Mouse (Mus musculus) olfactory bulb, adult 2 months (tissue): ENCODE measurements around the gene Krt39. TPM values are rescaled to one million over a fixed set of nuclear protein-coding genes. Genes with fewer than 3 reads are reported as not detected.

Source experiments
- H3K27ac ChIP-seq: fragments of 200-500 bp; 2 replicates; pipeline ENCODE4 v1.5.1; 2012; ENCODE audit warnings: low read depth, low read length; ENCODE audit not compliant: insufficient read depth
- H3K4me1 ChIP-seq: fragments of 200-500 bp; 2 replicates; pipeline ENCODE4 v1.6.1; 2012; ENCODE audit warnings: low read length; ENCODE audit not compliant: control insufficient read depth, insufficient read depth
- H3K4me3 ChIP-seq: fragments of 200-500 bp; 2 replicates; pipeline ENCODE4 v1.5.1; 2012; ENCODE audit warnings: mild to moderate bottlenecking, low read depth, low read length, moderate library complexity; ENCODE audit not compliant: insufficient read depth
- CTCF ChIP-seq: fragments of 200-500 bp; IDR thresholded peaks from 2 replicates; pipeline ENCODE4 v1.5.1; 2012; ENCODE audit warnings: low read depth, mild to moderate bottlenecking, low read length, moderate library complexity; ENCODE audit not compliant: insufficient read depth
- POLR2A ChIP-seq: fragments of 200-500 bp; IDR thresholded peaks from 2 replicates; pipeline ENCODE4 v1.6.1; 2012; ENCODE audit warnings: mild to moderate bottlenecking, low read depth, low read length, moderate library complexity; ENCODE audit not compliant: insufficient read depth
- WGBS: fragments of 180-500 bp; shearing (Covaris S2); methylation state at CpG from one replicate; pipeline ENCODE4 v1.1.7; 2018; 5-methylcytosine and 5-hydroxymethylcytosine counted together
- polyA plus RNA-seq: library from polyadenylated mRNA; stranded (reverse); fragments of >200 nt; gene quantifications from 2 replicates; pipeline ENCODE4 v1.2.4, GENCODE M21; 2012; ENCODE audit warnings: low replicate concordance; ENCODE audit not compliant: missing spikeins, insufficient read depth, insufficient read length

Gene Krt39
- polyA plus RNA-seq, 1 experiment, result not detected

DNA sequence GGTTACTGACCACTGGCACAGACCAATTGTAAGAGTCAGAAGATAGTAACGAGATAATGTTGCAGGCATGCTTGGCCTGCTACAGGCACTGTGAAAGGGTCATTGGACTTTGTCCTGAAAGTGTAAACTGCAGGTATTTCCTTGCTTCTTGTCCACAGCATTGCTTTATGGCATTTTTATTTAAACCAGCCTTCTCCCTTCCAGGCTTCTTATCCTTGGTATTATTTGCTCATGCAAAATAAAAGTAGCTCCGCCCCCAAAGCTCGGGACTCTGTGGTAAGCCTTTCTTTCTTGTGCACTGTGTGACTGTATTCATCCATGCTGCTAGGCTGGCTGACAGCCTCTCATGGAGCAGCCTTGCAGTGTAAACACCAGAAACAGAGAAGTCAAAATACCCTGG, 31.9 kb downstream of the Krt39 start:
- H3K4me3 ChIP-seq, result no peak overlapping the region
- H3K4me1 ChIP-seq, result no peaks in the 10 kb centered on the region
- WGBS, result 49% methylated on average over 3 of the region's 3 CpGs
- TF ChIP-seq CTCF (no peak), POLR2A (no peak)
- no peak overlapping the region for H3K27ac ChIP-seq

DNA sequence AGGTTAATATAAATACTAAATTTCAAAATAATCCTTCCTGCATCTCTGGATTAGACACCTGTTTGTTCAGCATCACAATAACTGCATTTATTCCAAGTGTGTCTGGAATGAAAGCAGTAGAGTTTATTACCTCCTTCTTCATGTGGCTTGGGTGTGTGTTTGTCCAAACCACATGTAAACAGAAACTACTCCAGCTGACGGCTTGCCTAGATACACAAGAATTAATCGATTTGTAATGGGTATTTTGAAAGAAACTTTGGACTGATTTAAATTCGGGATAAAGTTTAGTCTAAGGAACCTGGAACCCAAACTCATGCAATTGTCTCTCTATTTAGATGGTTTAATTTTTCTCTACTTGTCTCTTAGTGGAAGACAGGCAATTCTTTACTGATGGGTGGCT, 46.2 kb downstream of the Krt39 start:
- Histone ChIP-seq H3K27ac (no peak overlapping the region), H3K4me3 (no peak overlapping the region), H3K4me1 (no peaks in the 10 kb centered on the region)
- 74% methylated on average over 3 of the region's 3 CpGs for WGBS
- TF ChIP-seq POLR2A (no peak), CTCF (no peak)

DNA sequence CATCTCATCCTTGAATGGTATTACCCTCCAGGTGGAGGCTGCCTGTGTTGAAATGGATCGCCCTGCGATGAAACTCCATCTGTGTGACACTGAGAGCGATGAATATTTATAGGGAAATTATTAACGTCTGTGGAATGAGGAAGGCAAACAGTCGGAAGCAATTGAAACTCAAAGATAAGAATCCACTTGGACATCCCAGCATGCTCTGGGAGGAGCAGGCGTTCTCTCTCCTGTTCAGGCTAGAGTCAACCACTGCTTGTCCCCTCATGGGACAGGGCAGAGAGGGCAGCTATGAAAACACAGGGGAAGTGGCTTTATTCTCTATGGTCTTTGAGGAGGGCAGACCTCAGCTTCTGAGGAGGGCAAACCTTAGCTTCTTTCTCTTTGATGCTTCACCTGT, 47.7 kb downstream of the Krt39 start:
- no peak for TF ChIP-seq CTCF
- no peak for TF ChIP-seq POLR2A
- H3K4me1 ChIP-seq, result peaks cover 3% of the 10 kb centered on the region
- no peak overlapping the region for H3K27ac ChIP-seq
- H3K4me3 ChIP-seq, result no peak overlapping the region
- WGBS, result 85% methylated on average over 6 of the region's 6 CpGs

DNA sequence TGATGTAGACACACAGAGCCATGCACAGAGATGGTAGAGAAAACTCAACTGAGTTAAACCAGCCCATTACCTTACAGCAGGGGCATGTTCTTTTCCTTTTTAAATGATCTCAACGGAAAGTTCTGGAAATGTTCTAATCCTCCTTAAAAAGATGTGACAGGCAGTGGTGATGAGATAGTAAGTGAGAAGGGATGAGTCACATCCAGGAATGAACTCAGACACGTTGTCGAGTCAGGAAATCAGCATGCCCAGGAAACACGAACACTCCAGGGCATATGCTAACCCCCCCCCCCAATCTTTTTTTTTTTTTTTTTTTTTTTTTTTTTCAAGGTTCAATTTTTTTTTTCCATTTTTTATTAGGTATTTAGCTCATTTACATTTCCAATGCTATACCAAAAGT, 48.7 kb downstream of the Krt39 start:
- H3K4me1 ChIP-seq, result peaks cover 3% of the 10 kb centered on the region
- no peak overlapping the region for H3K4me3 ChIP-seq
- 43% methylated on average over 4 of the region's 4 CpGs for WGBS
- no peak for TF ChIP-seq CTCF
- no peak for TF ChIP-seq POLR2A
- H3K27ac ChIP-seq, result no peak overlapping the region

DNA sequence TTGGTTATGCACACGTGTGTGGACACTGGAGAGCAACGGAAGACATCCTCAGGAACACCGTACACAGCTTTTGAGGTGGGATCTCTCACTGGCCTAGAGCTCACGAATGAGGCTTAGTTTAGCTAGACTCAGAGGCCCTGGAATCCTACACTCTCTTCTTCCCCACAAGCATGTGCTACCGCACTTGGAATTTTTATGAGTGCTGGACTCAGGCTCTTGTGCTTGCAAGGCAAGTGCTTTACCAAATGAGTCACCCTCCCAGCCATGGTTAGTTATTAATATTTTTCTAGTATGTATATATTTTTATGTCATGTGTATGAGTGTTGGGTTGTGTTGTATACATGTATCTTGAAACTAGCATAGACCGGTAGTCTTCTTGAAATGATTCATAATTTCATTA, 49.2 kb downstream of the Krt39 start:
- Histone ChIP-seq H3K4me3 (no peak overlapping the region), H3K4me1 (peaks cover 3% of the 10 kb centered on the region), H3K27ac (no peak overlapping the region)
- no peak for TF ChIP-seq POLR2A
- no peak for TF ChIP-seq CTCF
- 91% methylated on average over 6 of the region's 6 CpGs for WGBS

DNA sequence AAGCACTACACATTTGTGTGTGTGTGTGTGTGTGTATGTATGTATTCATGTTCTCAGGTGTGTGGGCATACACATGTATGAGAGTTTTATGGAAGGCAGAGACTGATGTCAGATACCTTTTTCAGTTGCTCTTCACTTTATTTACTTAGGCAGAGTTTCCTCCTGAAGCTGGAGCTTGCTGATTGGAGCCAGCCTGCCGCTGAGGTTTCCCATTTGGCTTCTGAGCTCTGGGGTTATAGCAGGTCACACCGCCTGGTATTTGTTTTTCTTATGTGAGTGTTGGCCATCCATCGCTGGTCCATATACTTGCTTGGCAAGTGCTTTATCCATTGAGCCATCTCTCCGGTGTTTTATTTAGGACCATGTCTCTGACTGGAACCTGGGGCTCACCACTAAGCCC, 51.9 kb downstream of the Krt39 start:
- H3K4me3 ChIP-seq, result no peak overlapping the region
- H3K27ac ChIP-seq, result no peak overlapping the region
- 91% methylated on average over 4 of the region's 4 CpGs for WGBS
- TF ChIP-seq POLR2A (no peak), CTCF (no peak)
- H3K4me1 ChIP-seq, result peaks cover 3% of the 10 kb centered on the region

DNA sequence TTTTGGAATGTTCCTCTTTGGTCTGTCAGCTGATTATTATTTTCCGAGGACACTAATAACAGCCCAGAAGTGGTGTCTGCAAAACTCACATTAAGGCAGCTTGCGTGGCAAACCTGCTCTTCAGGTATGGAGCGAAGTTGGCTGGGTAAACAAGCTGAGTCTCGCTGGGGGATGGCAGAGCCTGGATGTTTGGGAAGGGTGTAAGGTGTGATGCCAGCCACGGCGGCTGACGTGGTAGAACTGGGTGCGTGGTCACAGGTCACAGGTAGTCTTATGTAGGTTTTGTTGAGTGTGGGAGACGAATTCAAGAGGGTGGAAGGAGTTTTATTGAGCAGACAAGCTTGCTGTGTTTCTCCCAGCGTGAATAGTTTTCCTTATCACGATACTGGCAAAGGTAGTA, 52.6 kb downstream of the Krt39 start:
- WGBS, result 61% methylated on average over 11 of the region's 11 CpGs
- no peak overlapping the region for H3K4me3 ChIP-seq
- peaks cover 3% of the 10 kb centered on the region for H3K4me1 ChIP-seq
- no peak overlapping the region for H3K27ac ChIP-seq
- TF ChIP-seq CTCF (no peak), POLR2A (no peak)

DNA sequence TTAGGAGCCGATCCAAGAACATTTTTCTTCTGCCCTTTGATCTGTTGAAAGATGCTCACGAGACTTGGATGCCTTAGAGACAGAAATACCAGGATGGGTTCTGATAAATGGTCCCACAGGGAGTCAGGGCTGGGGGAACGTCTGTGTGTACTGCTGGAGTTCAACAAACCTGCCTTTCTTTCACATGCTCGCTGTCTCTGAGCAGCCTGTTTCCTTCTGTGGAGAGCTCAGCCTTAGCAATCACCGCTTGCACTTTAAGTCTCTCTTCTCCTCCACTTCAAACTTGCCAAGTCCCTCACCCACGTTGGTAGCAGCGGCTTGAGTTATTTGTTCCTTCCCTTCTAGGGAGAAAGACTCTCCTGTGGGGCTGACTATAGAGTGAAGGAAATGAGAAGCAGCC, 54.8 kb downstream of the Krt39 start:
- 43% methylated on average over 7 of the region's 7 CpGs for WGBS
- H3K4me1 ChIP-seq, result peaks cover 3% of the 10 kb centered on the region
- H3K4me3 ChIP-seq, result no peak overlapping the region
- TF ChIP-seq POLR2A (no peak), CTCF (no peak)
- no peak overlapping the region for H3K27ac ChIP-seq

DNA sequence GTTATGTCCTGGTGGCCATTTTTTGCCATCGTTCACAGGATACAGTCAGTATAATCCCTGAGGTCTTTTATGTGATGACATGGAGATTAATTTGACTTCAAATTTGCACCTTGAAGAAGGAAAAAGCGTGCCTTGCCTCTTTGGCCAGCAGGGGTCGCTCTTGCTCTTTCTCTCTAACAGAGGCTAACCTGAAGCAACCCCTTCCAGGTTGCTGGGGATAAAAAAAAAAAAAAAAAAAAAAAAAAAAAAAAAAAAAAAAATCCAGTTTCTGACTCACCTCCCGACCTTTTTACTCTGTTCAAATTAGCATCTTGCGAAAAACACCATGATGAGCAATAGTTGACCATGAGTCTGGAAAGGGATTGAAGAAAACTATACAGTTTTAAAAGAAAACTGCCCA, 56.3 kb downstream of the Krt39 start:
- WGBS, result 4% methylated on average over 5 of the region's 5 CpGs
- H3K27ac ChIP-seq, result no peak overlapping the region
- H3K4me3 ChIP-seq, result no peak overlapping the region
- H3K4me1 ChIP-seq, result peaks cover 3% of the 10 kb centered on the region
- TF ChIP-seq POLR2A, result no peak
- peak; percentile 51 for TF ChIP-seq CTCF

Other genes with a start within 250 kb of the Krt39 start
- gene Krt24, start 236.1 kb downstream of the Krt39 start, polyA plus RNA-seq, result not detected in 2 replicates
- gene Krt25, start 198.4 kb downstream of the Krt39 start, polyA plus RNA-seq, result not detected in 2 replicates
- gene Krt26, start 183.4 kb downstream of the Krt39 start, polyA plus RNA-seq, result not detected in 2 replicates
- not detected in 2 replicates for gene Krt27, start 170.2 kb downstream of the Krt39 start, polyA plus RNA-seq
- gene Krt28, start 146.4 kb downstream of the Krt39 start, polyA plus RNA-seq, result not detected in 2 replicates
- gene Krt10, start 132.0 kb downstream of the Krt39 start, polyA plus RNA-seq, result not detected in 2 replicates
- gene Krt12, start 99.1 kb downstream of the Krt39 start, polyA plus RNA-seq, result not detected in 2 replicates
- gene Krt20, start 83.2 kb downstream of the Krt39 start, polyA plus RNA-seq, result not detected in 2 replicates
- not detected in 2 replicates for gene Krt23, start 28.2 kb downstream of the Krt39 start, polyA plus RNA-seq
- gene Krt40, start 21.8 kb upstream of the Krt39 start, polyA plus RNA-seq, result not detected in 2 replicates
- gene Krtap3-3, start 29.5 kb upstream of the Krt39 start, polyA plus RNA-seq, result not detected in 2 replicates
- not detected in 2 replicates for gene Krtap3-2, start 35.5 kb upstream of the Krt39 start, polyA plus RNA-seq
- not detected in 2 replicates for gene Gm11939, start 38.1 kb upstream of the Krt39 start, polyA plus RNA-seq
- gene Krtap3-1, start 45.3 kb upstream of the Krt39 start, polyA plus RNA-seq, result not detected in 2 replicates
- not detected in 2 replicates for gene Krtap1-5, start 59.7 kb upstream of the Krt39 start, polyA plus RNA-seq
- gene Krtap1-4, start 62.3 kb upstream of the Krt39 start, polyA plus RNA-seq, result not detected in 2 replicates
- gene Krtap1-3, start 70.0 kb upstream of the Krt39 start, polyA plus RNA-seq, result not detected in 2 replicates
- gene Krtap9-3, start 76.8 kb upstream of the Krt39 start, polyA plus RNA-seq, result not detected in 2 replicates
- not detected in 2 replicates for gene Gm11938, start 82.0 kb upstream of the Krt39 start, polyA plus RNA-seq
- gene Gm11937, start 88.9 kb upstream of the Krt39 start, polyA plus RNA-seq, result not detected in 2 replicates
- gene Krtap2-4, start 93.5 kb upstream of the Krt39 start, polyA plus RNA-seq, result not detected in 2 replicates
- gene Gm11562, start 99.1 kb upstream of the Krt39 start, polyA plus RNA-seq, result not detected in 2 replicates
- gene Krtap4-1, start 106.9 kb upstream of the Krt39 start, polyA plus RNA-seq, result not detected in 2 replicates
- not detected in 2 replicates for gene Krtap4-2, start 113.7 kb upstream of the Krt39 start, polyA plus RNA-seq
- gene Krtap4-7, start 122.8 kb upstream of the Krt39 start, polyA plus RNA-seq, result not detected in 2 replicates
- not detected in 2 replicates for gene Gm11555, start 128.9 kb upstream of the Krt39 start, polyA plus RNA-seq
- gene Gm11563, start 137.6 kb upstream of the Krt39 start, polyA plus RNA-seq, result not detected in 2 replicates
- not detected in 2 replicates for gene Krtap4-6, start 144.6 kb upstream of the Krt39 start, polyA plus RNA-seq
- gene Gm14190, start 169.4 kb upstream of the Krt39 start, polyA plus RNA-seq, result not detected in 2 replicates
- not detected in 2 replicates for gene Gm14180, start 213.0 kb upstream of the Krt39 start, polyA plus RNA-seq